16 mouse cellular contexts compared by ENCODE assay signal in the genomic region with DNA sequence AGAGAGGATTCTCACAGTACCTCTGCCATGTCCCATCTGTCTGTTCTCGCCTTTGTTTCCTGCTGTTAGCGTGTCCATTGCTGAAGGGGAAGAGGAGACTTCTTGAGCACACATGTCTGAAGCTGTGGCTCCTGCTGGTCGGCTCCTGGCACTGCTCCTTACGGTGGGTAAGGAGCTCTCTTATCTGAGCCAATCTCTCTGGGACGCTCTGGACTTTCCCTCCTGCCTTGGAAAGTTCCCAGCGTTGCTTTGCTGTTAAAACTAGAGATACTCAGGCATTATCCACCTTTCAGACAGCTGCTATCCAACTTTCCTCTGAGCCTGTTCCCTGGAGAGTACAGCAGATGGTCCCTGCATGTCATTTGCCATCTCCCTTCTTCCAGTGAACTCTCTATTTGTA.
"Had no signal": no experiment of that assay in that cellular context is flagged by ENCODE, and none has a peak within 500 bp of the region (broad histone marks: within the 10 kb centered on the region; RNA-seq: fewer than 3 reads in every experiment).

No protein-coding gene starts in this region.

- H3K4me1 ChIP-seq: limb, embryonic 10.5 days; liver, embryonic 13.5 days; lung, embryonic 15.5 days; midbrain, embryonic 12.5 days had no signal

- H3K4me2 ChIP-seq: liver, embryonic 13.5 days; lung, embryonic 15.5 days; midbrain, embryonic 12.5 days had no signal

- DNase-seq: kidney, postnatal 36 days; layer of hippocampus, adult 9-11 months; liver, embryonic 13.5 days; liver, postnatal 0 days; lung, postnatal 14 days; right cerebral cortex, postnatal 4 days; spleen, adult 18-20 months; thymus, adult 18-20 months; thymus, postnatal 14 days had no signal

- H3K9ac ChIP-seq: liver, embryonic 13.5 days; liver, postnatal 0 days; lung, embryonic 15.5 days; midbrain, embryonic 12.5 days had no signal

- H3K27ac ChIP-seq: kidney, postnatal 0 days; limb, embryonic 10.5 days; liver, embryonic 13.5 days; lung, embryonic 15.5 days; macrophage; midbrain, embryonic 12.5 days had no signal

- ATAC-seq: liver, postnatal 0 days; midbrain, embryonic 16.5 days had no signal

- H3K9me3 ChIP-seq: limb, embryonic 10.5 days; liver, embryonic 13.5 days; lung, embryonic 15.5 days; midbrain, embryonic 12.5 days had no signal

- H3K27me3 ChIP-seq: liver, embryonic 13.5 days; lung, embryonic 15.5 days; megakaryocyte, embryonic 14.5 days; midbrain, embryonic 12.5 days had no signal

- H3K36me3 ChIP-seq: limb, embryonic 10.5 days; liver, embryonic 13.5 days; lung, embryonic 15.5 days; midbrain, embryonic 12.5 days had no signal

- H3K4me3 ChIP-seq: limb, embryonic 10.5 days; liver, embryonic 13.5 days; lung, embryonic 15.5 days; megakaryocyte, embryonic 14.5 days; midbrain, embryonic 12.5 days had no signal
